Mouse (Mus musculus): ENCODE data around the gene Rcor1.

- TF ChIP-seq CTCF (IDR thresholded peaks at IDR 0.05; ENCODE audit: control insufficient read depth, insufficient read depth, insufficient replicate concordance, low read depth, low read length) (no peak), POLR2A (IDR thresholded peaks at IDR 0.05; ENCODE audit: control insufficient read depth, low read depth, low read length) (no peak)
These were observed 44.5 kb upstream of the Rcor1 start for GRCm38 (mm10) chr12:110994666-110995065.

All from testis, adult 2 months (tissue).